9 mouse cellular contexts compared by ENCODE assay signal in genomic region chr11:33721297-33721696, GRCm38 (mm10).
DNase-seq lines count a peak whose midpoint lies in the region; ATAC-seq and TF ChIP-seq lines count a peak whose summit lies in the region.
"Had no signal": no experiment of that assay in that cellular context is flagged by ENCODE, and none has a peak within 500 bp of the region (broad histone marks: within the 10 kb centered on the region; RNA-seq: fewer than 3 reads in every experiment).

No protein-coding gene starts in this region.

- H3K4me2 ChIP-seq in intestine, embryonic 14.5 days (ENCODE audit: low read length) = no peak overlapping the region
- no peak overlapping the region for H3K4me2 ChIP-seq in intestine, embryonic 15.5 days (replicated peaks)
- no peak overlapping the region for H3K4me2 ChIP-seq in hindbrain, embryonic 11.5 days (replicated peaks; ENCODE audit: low read depth, low read length)
- H3K4me2 ChIP-seq in limb, embryonic 11.5 days (ENCODE audit: low read depth, severe bottlenecking) = no peak overlapping the region
- no peak overlapping the region for H3K4me2 ChIP-seq in midbrain, postnatal 0 days (ENCODE audit: low read depth, low read length, poor library complexity, severe bottlenecking)
- H3K4me2 ChIP-seq: embryonic facial prominence, embryonic 13.5 days had no signal

- no peak for ATAC-seq in intestine, embryonic 14.5 days (replicated peaks; ENCODE audit: low FRiP score, low TSS enrichment, low read depth)
- ATAC-seq in intestine, embryonic 15.5 days = no peak
- 0 out of 2 replicates have a peak, but pooled peaks have one; percentile 35 for ATAC-seq in hindbrain, embryonic 11.5 days (ENCODE audit: low FRiP score)
- no peak for ATAC-seq in limb, embryonic 11.5 days (ENCODE audit: insufficient number of reproducible peaks, low FRiP score, low TSS enrichment, low read depth)
- no peak for ATAC-seq in midbrain, postnatal 0 days (ENCODE audit: low FRiP score)

- H3K4me3 ChIP-seq in intestine, embryonic 14.5 days (ENCODE audit: low read depth, low read length) = no peak overlapping the region
- H3K4me3 ChIP-seq in intestine, embryonic 15.5 days (replicated peaks) = no peak overlapping the region
- no peak overlapping the region for H3K4me3 ChIP-seq in hindbrain, embryonic 11.5 days (ENCODE audit: low read depth, low read length)
- no peak overlapping the region for H3K4me3 ChIP-seq in limb, embryonic 11.5 days (ENCODE audit: low read depth, low read length)
- H3K4me3 ChIP-seq in midbrain, postnatal 0 days (ENCODE audit: low read depth, low read length) = no peak overlapping the region
- H3K4me3 ChIP-seq in testis, adult 2 months (ENCODE audit: control insufficient read depth, low read depth, low read length) = peak overlapping the region; percentile 26; the same call in 1 of the 2 replicates
- H3K4me3 ChIP-seq: embryonic facial prominence, embryonic 13.5 days had no signal

- DNase-seq in intestine, embryonic 14.5 days (ENCODE audit: low spot score) = peak; percentile 92
- DNase-seq in adrenal gland, adult 18-20 months (ENCODE audit: low spot score in 2 of 2) = peak; percentile 66 to 69
- peak; percentile 69 for DNase-seq in embryo, embryonic 11 days
- DNase-seq in hindbrain, embryonic 11.5 days (ENCODE audit: low spot score) = peak; percentile 87
- peak; percentile 89 for DNase-seq in limb, embryonic 11.5 days (ENCODE audit: low spot score)
- DNase-seq in midbrain, postnatal 0 days (ENCODE audit: low spot score) = peak; percentile 66

- no peaks in the 10 kb centered on the region for H3K9me3 ChIP-seq in intestine, embryonic 14.5 days (ENCODE audit: control insufficient read depth, low read length)
- no peaks in the 10 kb centered on the region for H3K9me3 ChIP-seq in intestine, embryonic 15.5 days
- no peaks in the 10 kb centered on the region for H3K9me3 ChIP-seq in hindbrain, embryonic 11.5 days (ENCODE audit: control insufficient read depth, low read length)
- H3K9me3 ChIP-seq in limb, embryonic 11.5 days (ENCODE audit: control insufficient read depth, low read length) = no peaks in the 10 kb centered on the region
- no peaks in the 10 kb centered on the region for H3K9me3 ChIP-seq in midbrain, postnatal 0 days (ENCODE audit: low read length)
- H3K9me3 ChIP-seq: embryonic facial prominence, embryonic 13.5 days had no signal

- no peak for TF ChIP-seq POLR2A in testis, adult 2 months (IDR thresholded peaks at IDR 0.05; ENCODE audit: control insufficient read depth, low read depth, low read length)

- TF ChIP-seq CTCF in midbrain, postnatal 0 days (IDR thresholded peaks at IDR 0.05) = peak; percentile 98
- peak; percentile 94 for TF ChIP-seq CTCF in testis, adult 2 months (IDR thresholded peaks at IDR 0.05; ENCODE audit: control insufficient read depth, insufficient read depth, insufficient replicate concordance, low read depth, low read length)

- H3K36me3 ChIP-seq in intestine, embryonic 14.5 days (ENCODE audit: control insufficient read depth, insufficient read depth, low read length) = no peaks in the 10 kb centered on the region
- H3K36me3 ChIP-seq in intestine, embryonic 15.5 days = no peaks in the 10 kb centered on the region
- no peaks in the 10 kb centered on the region for H3K36me3 ChIP-seq in hindbrain, embryonic 11.5 days (ENCODE audit: control insufficient read depth, insufficient read depth, low read length)
- no peaks in the 10 kb centered on the region for H3K36me3 ChIP-seq in limb, embryonic 11.5 days (ENCODE audit: control insufficient read depth, insufficient read depth, low read length)
- H3K36me3 ChIP-seq in midbrain, postnatal 0 days (ENCODE audit: insufficient read depth, low read length) = no peaks in the 10 kb centered on the region
- no peaks in the 10 kb centered on the region for H3K36me3 ChIP-seq in testis, adult 2 months (ENCODE audit: control insufficient read depth, insufficient read depth, low read length)
- H3K36me3 ChIP-seq: embryonic facial prominence, embryonic 13.5 days had no signal

- H3K9ac ChIP-seq in intestine, embryonic 14.5 days (ENCODE audit: low read length) = no peak overlapping the region
- no peak overlapping the region for H3K9ac ChIP-seq in intestine, embryonic 15.5 days
- H3K9ac ChIP-seq in hindbrain, embryonic 11.5 days (ENCODE audit: low read depth, low read length) = no peak overlapping the region
- H3K9ac ChIP-seq in limb, embryonic 11.5 days (ENCODE audit: low read length) = no peak overlapping the region
- H3K9ac ChIP-seq in midbrain, postnatal 0 days (replicated peaks; ENCODE audit: low read length, poor library complexity, severe bottlenecking) = no peak overlapping the region
- H3K9ac ChIP-seq: embryonic facial prominence, embryonic 13.5 days had no signal

- 0 out of 2 replicates have a peak, but pooled peaks cover 4% of the 10 kb centered on the region for H3K27me3 ChIP-seq in intestine, embryonic 14.5 days (replicated peaks; ENCODE audit: control insufficient read depth, insufficient read depth, low read length)
- H3K27me3 ChIP-seq in intestine, embryonic 15.5 days (replicated peaks) = no peaks in the 10 kb centered on the region
- H3K27me3 ChIP-seq in hindbrain, embryonic 11.5 days (ENCODE audit: control insufficient read depth, insufficient read depth, low read length) = no peaks in the 10 kb centered on the region
- no peaks in the 10 kb centered on the region for H3K27me3 ChIP-seq in limb, embryonic 11.5 days (ENCODE audit: control insufficient read depth, insufficient read depth, low read length)
- no peaks in the 10 kb centered on the region for H3K27me3 ChIP-seq in midbrain, postnatal 0 days (ENCODE audit: insufficient read depth, low read length)
- H3K27me3 ChIP-seq in testis, adult 2 months (ENCODE audit: control insufficient read depth, insufficient read depth, low read length) = no peaks in the 10 kb centered on the region

- no peaks in the 10 kb centered on the region for H3K4me1 ChIP-seq in intestine, embryonic 14.5 days (replicated peaks; ENCODE audit: control insufficient read depth, insufficient read depth, low read length)
- no peaks in the 10 kb centered on the region for H3K4me1 ChIP-seq in intestine, embryonic 15.5 days (replicated peaks)
- H3K4me1 ChIP-seq in hindbrain, embryonic 11.5 days (replicated peaks; ENCODE audit: control insufficient read depth, insufficient read depth, low read length) = no peaks in the 10 kb centered on the region
- no peaks in the 10 kb centered on the region for H3K4me1 ChIP-seq in limb, embryonic 11.5 days (ENCODE audit: control insufficient read depth, insufficient read depth, low read length)
- H3K4me1 ChIP-seq in midbrain, postnatal 0 days (ENCODE audit: insufficient read depth, low read length) = no peaks in the 10 kb centered on the region
- H3K4me1 ChIP-seq in testis, adult 2 months (ENCODE audit: control insufficient read depth, insufficient read depth, low read length) = no peaks in the 10 kb centered on the region
- H3K4me1 ChIP-seq: embryonic facial prominence, embryonic 13.5 days had no signal

- no peak overlapping the region for H3K27ac ChIP-seq in intestine, embryonic 14.5 days (ENCODE audit: low read depth)
- no peak overlapping the region for H3K27ac ChIP-seq in intestine, embryonic 15.5 days
- H3K27ac ChIP-seq in hindbrain, embryonic 11.5 days (ENCODE audit: low read depth, low read length) = no peak overlapping the region
- no peak overlapping the region for H3K27ac ChIP-seq in limb, embryonic 11.5 days (replicated peaks; ENCODE audit: low read depth, low read length)
- no peak overlapping the region for H3K27ac ChIP-seq in midbrain, postnatal 0 days (ENCODE audit: low read depth, low read length)
- H3K27ac ChIP-seq in testis, adult 2 months (ENCODE audit: control insufficient read depth, insufficient read depth, low read depth, low read length) = no peak overlapping the region
- H3K27ac ChIP-seq: embryonic facial prominence, embryonic 13.5 days had no signal

- 23% methylated on average over 7 of the region's 7 CpGs for WGBS in intestine, embryonic 14.5 days
- 21% methylated on average over 7 of the region's 7 CpGs for WGBS in intestine, embryonic 15.5 days
- 32% methylated on average over 7 of the region's 7 CpGs for WGBS in hindbrain, embryonic 11.5 days
- WGBS in limb, embryonic 11.5 days = 26% methylated on average over 7 of the region's 7 CpGs
- 29% methylated on average over 7 of the region's 7 CpGs for WGBS in midbrain, postnatal 0 days
